Mouse (Mus musculus) cerebellum, adult 2 months (tissue): ENCODE measurements around the gene Gm20379.

ENCODE experiments used
- CTCF ChIP-seq: fragments of 200-500 bp; IDR thresholded peaks from 2 replicates; pipeline ENCODE4 v1.5.1; 2011; ENCODE audit warnings: low read depth, mild to moderate bottlenecking, control low read depth, low read length, moderate library complexity, borderline replicate concordance; ENCODE audit not compliant: insufficient read depth
- POLR2A ChIP-seq: fragments of 200-500 bp; IDR thresholded peaks from 2 replicates; pipeline ENCODE4 v1.6.1; 2011; ENCODE audit warnings: low read length, control low read depth, borderline replicate concordance; ENCODE audit not compliant: insufficient read depth

DNA sequence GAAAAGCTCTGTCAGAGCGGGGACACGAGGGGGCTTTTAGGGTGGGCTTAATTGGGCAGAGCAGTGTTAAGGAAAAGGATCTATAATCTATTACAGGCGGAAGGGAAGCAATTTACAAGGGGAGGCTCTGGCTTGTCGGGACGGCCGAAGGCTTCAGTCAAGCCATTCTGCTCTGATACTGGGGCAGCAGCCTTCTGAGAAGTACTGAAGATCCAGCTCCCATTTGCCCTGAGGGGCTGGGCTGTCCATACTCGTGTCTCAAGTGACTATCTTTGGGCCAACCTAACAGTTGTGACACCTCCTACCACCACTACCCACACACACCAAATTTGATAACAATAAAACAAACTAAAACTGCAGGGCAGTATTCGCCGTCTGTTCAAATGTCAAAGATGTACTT is 30.5 kb upstream of the Gm20379 start:
- TF ChIP-seq CTCF (no peak), POLR2A (no peak)
